8 mouse cellular contexts compared by ENCODE assay signal in the genomic region with DNA sequence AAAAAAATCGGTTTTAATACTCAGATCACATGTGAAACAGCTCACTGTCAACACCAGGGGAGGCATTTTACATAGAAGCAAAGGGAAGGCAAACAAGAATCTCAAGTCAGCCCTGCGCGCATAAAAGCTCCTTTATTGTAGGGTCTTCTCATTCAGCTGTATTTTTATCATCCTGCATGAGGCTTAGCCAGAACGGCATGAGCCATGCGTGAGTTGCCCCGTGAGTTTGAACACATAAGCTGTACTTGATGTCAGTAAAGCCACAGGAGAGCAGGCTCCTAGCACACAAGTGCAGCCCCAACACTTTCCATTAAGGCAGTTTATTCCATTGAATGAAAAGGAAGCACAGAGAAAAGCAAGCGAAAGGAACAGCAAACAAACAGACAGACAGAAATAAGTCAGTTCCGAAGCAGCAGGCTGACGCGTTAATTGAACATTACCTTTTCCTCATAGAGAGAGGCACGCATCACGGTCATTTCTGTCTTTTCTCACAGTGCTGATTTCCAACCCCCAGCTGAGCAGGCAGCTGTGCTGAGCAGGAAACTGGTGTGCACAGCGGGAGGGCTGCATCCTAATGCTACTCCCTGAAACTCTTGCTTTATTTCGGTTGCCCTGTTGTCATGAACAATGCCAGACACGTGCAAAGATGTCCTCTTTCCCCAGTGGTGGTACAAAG.
DNase-seq lines count a peak whose midpoint lies in the region; ATAC-seq and TF ChIP-seq lines count a peak whose summit lies in the region.

No protein-coding gene starts in this region.

- peak; percentile 31 for DNase-seq in kidney, postnatal 0 days (ENCODE audit: low spot score)
- DNase-seq in kidney, adult 8-10 months: no peak
- DNase-seq in layer of hippocampus, adult 9-11 months: peak; percentile 20
- no peak for DNase-seq in urinary bladder, adult 18-20 months (ENCODE audit: low spot score in 2 of 2)
- DNase-seq in lung, adult 18-20 months: no peak
- no peak for DNase-seq in liver, postnatal 0 days

- H3K4me1 ChIP-seq in kidney, postnatal 0 days (replicated peaks; ENCODE audit: insufficient read depth, low read length): no peaks in the 10 kb centered on the region
- peaks cover 5% of the 10 kb centered on the region; the same call in 1 of the 2 replicates for H3K4me1 ChIP-seq in embryonic facial prominence, embryonic 15.5 days
- H3K4me1 ChIP-seq in neural tube, embryonic 12.5 days: peaks cover 8% of the 10 kb centered on the region; the same call in 1 of the 2 replicates
- H3K4me1 ChIP-seq in liver, postnatal 0 days (ENCODE audit: insufficient read depth): no peaks in the 10 kb centered on the region

- no peak overlapping the region for H3K27ac ChIP-seq in kidney, postnatal 0 days
- no peak overlapping the region for H3K27ac ChIP-seq in embryonic facial prominence, embryonic 15.5 days (replicated peaks)
- peak overlapping the region; percentile 54; the same call in 1 of the 2 replicates for H3K27ac ChIP-seq in neural tube, embryonic 12.5 days
- no peak overlapping the region for H3K27ac ChIP-seq in liver, postnatal 0 days (ENCODE audit: low read depth)

- TF ChIP-seq CTCF in kidney, postnatal 0 days (IDR thresholded peaks at IDR 0.05; ENCODE audit: low read depth): no peak; the same call in 1 of the 2 replicates
- TF ChIP-seq CTCF in liver, postnatal 0 days (IDR thresholded peaks at IDR 0.05; ENCODE audit: low read depth): no peak

- WGBS in kidney, postnatal 0 days: 11% methylated on average over 15 of the region's 15 CpGs
- WGBS in embryonic facial prominence, embryonic 15.5 days: 11% methylated on average over 15 of the region's 15 CpGs
- 4% methylated on average over 15 of the region's 15 CpGs for WGBS in neural tube, embryonic 12.5 days
- 17% methylated on average over 15 of the region's 15 CpGs for WGBS in liver, postnatal 0 days (ENCODE audit: insufficient replicate concordance)

- TF ChIP-seq EP300 in liver, postnatal 0 days (IDR thresholded peaks at IDR 0.05; ENCODE audit: low read depth): no peak

- H3K4me3 ChIP-seq in kidney, postnatal 0 days (replicated peaks; ENCODE audit: low read depth, low read length): 0 out of 2 replicates have a peak overlapping the region, but pooled peaks have one; percentile 16
- H3K4me3 ChIP-seq in embryonic facial prominence, embryonic 15.5 days (replicated peaks): peak overlapping the region; percentile 19; the same call in 1 of the 2 replicates
- peak overlapping the region; percentile 26 for H3K4me3 ChIP-seq in neural tube, embryonic 12.5 days
- no peak overlapping the region for H3K4me3 ChIP-seq in liver, postnatal 0 days (ENCODE audit: low read depth, low read length)

- 0 out of 2 replicates have a peak overlapping the region, but pooled peaks have one; percentile 27 for H3K9ac ChIP-seq in kidney, postnatal 0 days (ENCODE audit: low read depth, low read length)
- no peak overlapping the region for H3K9ac ChIP-seq in embryonic facial prominence, embryonic 15.5 days
- H3K9ac ChIP-seq in neural tube, embryonic 12.5 days: peak overlapping the region; percentile 56
- no peak overlapping the region for H3K9ac ChIP-seq in liver, postnatal 0 days (replicated peaks)

- peak overlapping the region; percentile 32 for H3K4me2 ChIP-seq in kidney, postnatal 0 days (ENCODE audit: low read length)
- peak overlapping the region; percentile 45 for H3K4me2 ChIP-seq in embryonic facial prominence, embryonic 15.5 days (replicated peaks)
- peak overlapping the region; percentile 61 for H3K4me2 ChIP-seq in neural tube, embryonic 12.5 days (replicated peaks)
- H3K4me2 ChIP-seq in liver, postnatal 0 days (ENCODE audit: low read depth, low read length): no peak overlapping the region

- H3K27me3 ChIP-seq in kidney, postnatal 0 days (ENCODE audit: insufficient read depth, low read length): no peaks in the 10 kb centered on the region
- H3K27me3 ChIP-seq in embryonic facial prominence, embryonic 15.5 days: no peaks in the 10 kb centered on the region
- H3K27me3 ChIP-seq in neural tube, embryonic 12.5 days (replicated peaks): no peaks in the 10 kb centered on the region
- no peaks in the 10 kb centered on the region for H3K27me3 ChIP-seq in liver, postnatal 0 days (ENCODE audit: insufficient read depth, low read length)

- no peak for ATAC-seq in kidney, postnatal 0 days (replicated peaks; ENCODE audit: low FRiP score, low read depth)
- ATAC-seq in embryonic facial prominence, embryonic 15.5 days (ENCODE audit: insufficient number of reproducible peaks, low FRiP score, low TSS enrichment, low read depth): no peak
- ATAC-seq in neural tube, embryonic 12.5 days (ENCODE audit: low FRiP score, low read depth): peak; percentile 90
- ATAC-seq in liver, postnatal 0 days: no peak

- no peaks in the 10 kb centered on the region for H3K36me3 ChIP-seq in kidney, postnatal 0 days (ENCODE audit: insufficient read depth, low read length)
- H3K36me3 ChIP-seq in embryonic facial prominence, embryonic 15.5 days: no peaks in the 10 kb centered on the region
- H3K36me3 ChIP-seq in neural tube, embryonic 12.5 days: no peaks in the 10 kb centered on the region
- no peaks in the 10 kb centered on the region for H3K36me3 ChIP-seq in liver, postnatal 0 days (replicated peaks; ENCODE audit: insufficient read depth, low read length)

- no peaks in the 10 kb centered on the region for H3K9me3 ChIP-seq in kidney, postnatal 0 days (replicated peaks; ENCODE audit: low read length)
- no peaks in the 10 kb centered on the region for H3K9me3 ChIP-seq in embryonic facial prominence, embryonic 15.5 days (replicated peaks)
- H3K9me3 ChIP-seq in neural tube, embryonic 12.5 days: no peaks in the 10 kb centered on the region
- H3K9me3 ChIP-seq in liver, postnatal 0 days (ENCODE audit: low read length): no peaks in the 10 kb centered on the region; the same call in 1 of the 2 replicates

Comparison
In these comparisons a context has a peak if more than half of its experiments do, and no peak if none do; other contexts are left out.
1. DNase-seq: peak in kidney, postnatal 0 days (single experiment) and layer of hippocampus, adult 9-11 months (single experiment); none in kidney, adult 8-10 months (0 of 2), urinary bladder, adult 18-20 months (0 of 2), lung, adult 18-20 months (0 of 2) and liver, postnatal 0 days (single experiment).
2. H3K9ac ChIP-seq: peak in kidney, postnatal 0 days (single experiment) and neural tube, embryonic 12.5 days (single experiment); none in embryonic facial prominence, embryonic 15.5 days (single experiment) and liver, postnatal 0 days (single experiment).